Mouse (Mus musculus): ENCODE measurements around the gene Cstf2. TPM values are rescaled to one million over a fixed set of nuclear protein-coding genes. Genes with fewer than 3 reads are reported as not detected.

The Cstf2 gene
- total RNA-seq (2021), result 100 to 1,000 TPM; 127 to 144 TPM
- long read RNA-seq, experiment 1, full-length matches to known transcripts, result 16 of 70 reads
- long read RNA-seq, experiment 1, partial matches to known transcripts, result 9 of 70 reads
- long read RNA-seq, experiment 1, other reads (novel, unspliced or antisense), result 45 of 70 reads
- long read RNA-seq, experiment 2, full-length matches to known transcripts, result 14 of 83 reads
- long read RNA-seq, experiment 2, partial matches to known transcripts, result 6 of 83 reads
- long read RNA-seq, experiment 2, other reads (novel, unspliced or antisense), result 63 of 83 reads

GRCm38 (mm10) chrX:134058987-134059712, at the start of gene Cstf2:
Gene Cstf2, plus strand, starts transcription at chrX:134059187.
- DNase-seq (ENCODE audit: low spot score in 2 of 2), result peak; percentile 92 to 96
- intact Hi-C loops (cut with DNase I), result no loop called here

GRCm38 (mm10) chrX:134019005-134019404, 40.0 kb upstream of the Cstf2 start:
- peak; percentile 77 to 82 for DNase-seq (ENCODE audit: low spot score in 2 of 2)
- intact Hi-C loops (cut with DNase I), result loop anchor here (5.0 kb wide), 3 partner anchors 72 to 232 kb away; no protein-coding TSS in a partner anchor

- intact Hi-C loops (cut with DNase I), result no loop called here
- no peak for DNase-seq (ENCODE audit: low spot score in 2 of 2)
These were observed 38.3 kb upstream of the Cstf2 start for GRCm38 (mm10) chrX:134020664-134021063.

- DNase-seq (ENCODE audit: low spot score in 2 of 2), result no peak
- intact Hi-C loops (cut with DNase I), result no loop called here
These were observed 10.0 kb upstream of the Cstf2 start for GRCm38 (mm10) chrX:134048994-134049393.

GRCm38 (mm10) chrX:134056897-134057296, 2.1 kb upstream of the Cstf2 start:
- DNase-seq (ENCODE audit: low spot score in 2 of 2), result peak in 1 of 2 experiments; percentile 22
- intact Hi-C loops (cut with DNase I), result no loop called here

GRCm38 (mm10) chrX:134058040-134058875, 729 bp upstream of the Cstf2 start:
- peak; percentile 9 to 25 for DNase-seq (ENCODE audit: low spot score in 2 of 2)
- intact Hi-C loops (cut with DNase I), result no loop called here

- intact Hi-C loops (cut with DNase I), result no loop called here
- peak in 1 of 2 experiments; percentile 11 for DNase-seq (ENCODE audit: low spot score in 2 of 2)
These were observed 777 bp downstream of the Cstf2 start for GRCm38 (mm10) chrX:134059764-134060163.

GRCm38 (mm10) chrX:134085453-134085852, 26.5 kb downstream of the Cstf2 start:
- no peak for DNase-seq (ENCODE audit: low spot score in 2 of 2)
- intact Hi-C loops (cut with DNase I), result no loop called here

GRCm38 (mm10) chrX:134102641-134103040, 43.7 kb downstream of the Cstf2 start:
- intact Hi-C loops (cut with DNase I), result no loop called here
- peak; percentile 9 to 40 for DNase-seq (ENCODE audit: low spot score in 2 of 2)

- intact Hi-C loops (cut with DNase I), result no loop called here
- no peak for DNase-seq (ENCODE audit: low spot score in 2 of 2)
These were observed 52.8 kb downstream of the Cstf2 start for GRCm38 (mm10) chrX:134111767-134112166.

GRCm38 (mm10) chrX:134116417-134116816, 57.4 kb downstream of the Cstf2 start:
- intact Hi-C loops (cut with DNase I), result no loop called here
- no peak for DNase-seq (ENCODE audit: low spot score in 2 of 2)

GRCm38 (mm10) chrX:134128549-134128948, 69.6 kb downstream of the Cstf2 start:
- intact Hi-C loops (cut with DNase I), result loop anchor here (5.0 kb wide), 1 partner anchor 189 kb away; no protein-coding TSS in a partner anchor
- DNase-seq (ENCODE audit: low spot score in 2 of 2), result no peak

GRCm38 (mm10) chrX:134132295-134132694, 73.3 kb downstream of the Cstf2 start:
- DNase-seq (ENCODE audit: low spot score in 2 of 2), result peak; percentile 4 to 17
- intact Hi-C loops (cut with DNase I), result loop anchor here (10.0 kb wide), 1 partner anchor 163 kb away; the partner anchor contains the start of gene Tmem35a

- no peak for DNase-seq (ENCODE audit: low spot score in 2 of 2)
- intact Hi-C loops (cut with DNase I), result loop anchor here (10.0 kb wide), 1 partner anchor 161 kb away; the partner anchor contains the start of gene Tmem35a
These were observed 74.8 kb downstream of the Cstf2 start for GRCm38 (mm10) chrX:134133821-134134220.

Small RNA genes within 50 kb of the gene (microRNA-seq; reads per million reads assigned to microRNA genes)
- gene Mir3112, result 0 to 0.26 reads per million in 2 experiments

Other genes with a start within 250 kb of the Cstf2 start
- gene Tnmd, start 208.2 kb upstream of the Cstf2 start, total RNA-seq (2021), result 1 to 10 TPM in 1 of 2 experiments, under 1 TPM in 1; 0.35 to 1.3 TPM
- 10 to 100 TPM; 29.4 to 34.9 TPM for gene Tspan6, start 160.8 kb upstream of the Cstf2 start, total RNA-seq (2021)
- 1 to 10 TPM; 1.4 to 2.0 TPM for gene Srpx2, start 150.8 kb upstream of the Cstf2 start, total RNA-seq (2021)
- gene Sytl4, start 77.4 kb upstream of the Cstf2 start, total RNA-seq (2021), result under 1 TPM; 0.40 to 0.51 TPM
- 1 to 10 TPM in 1 of 2 experiments, under 1 TPM in 1; 0.46 to 1.4 TPM for gene Xkrx, start 102.9 kb downstream of the Cstf2 start, total RNA-seq (2021)
- not detected for gene Arl13a, start 128.3 kb downstream of the Cstf2 start, total RNA-seq (2021)
- under 1 TPM in 1 of 2 experiments, not detected in 1; 0.44 TPM for gene Nox1, start 162.8 kb downstream of the Cstf2 start, total RNA-seq (2021)
- gene Trmt2b, start 217.8 kb downstream of the Cstf2 start, total RNA-seq (2021), result 1 to 10 TPM; 6.1 to 7.9 TPM
- 10 to 100 TPM; 70.8 to 74.6 TPM for gene Tmem35a, start 236.0 kb downstream of the Cstf2 start, total RNA-seq (2021)
- 1 to 10 TPM in 1 of 2 experiments, under 1 TPM in 1; 0.70 to 1.7 TPM for gene Cenpi, start 248.9 kb downstream of the Cstf2 start, total RNA-seq (2021)

Measured in left cerebral cortex, postnatal 14 days (tissue).